Mouse (Mus musculus): ENCODE measurements around the gene Parp16.
"Not testable (repeated sequence)": the region's sequence is repeated elsewhere in the genome, so short reads cannot be mapped to it uniquely, and the experiment has no call there.

Gene Parp16

GRCm38 (mm10) chr9:65275810-65276530, 80.8 kb downstream of the Parp16 start:
- DNase-seq (ENCODE audit: extremely low spot score, low read depth, low spot score): no peak

GRCm38 (mm10) chr9:65281536-65282151, 86.5 kb downstream of the Parp16 start:
- DNase-seq (ENCODE audit: extremely low spot score, low read depth, low spot score): no peak

GRCm38 (mm10) chr9:65283301-65283700, 88.1 kb downstream of the Parp16 start:
- DNase-seq (ENCODE audit: extremely low spot score, low read depth, low spot score): no peak

DNA sequence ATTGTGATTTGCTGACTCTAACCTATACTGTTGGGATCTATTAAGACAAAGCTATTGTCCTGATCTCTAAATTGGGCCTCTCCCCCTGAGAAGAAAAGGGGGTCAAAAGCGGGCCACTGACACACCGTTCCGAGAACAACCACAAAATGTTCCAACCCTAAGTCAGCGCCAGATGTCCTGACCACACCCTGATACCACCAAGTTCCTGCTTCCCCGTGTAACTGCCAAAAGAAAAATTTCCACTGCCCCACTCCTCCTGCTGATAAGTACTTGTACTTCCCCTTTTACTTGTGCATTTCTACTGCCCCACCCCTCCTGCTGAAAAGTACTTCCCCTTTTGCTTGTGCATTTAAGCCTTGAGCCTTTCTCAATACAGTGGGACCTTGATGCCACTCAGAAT, 93.1 kb downstream of the Parp16 start:
- DNase-seq (ENCODE audit: extremely low spot score, low read depth, low spot score): not testable (repeated sequence)

Data from hindlimb bud, embryonic 11.5 days (tissue).